Mouse (Mus musculus) bone marrow macrophage, adult 2 months (primary cell): ENCODE data around the gene Yrdc. TPM values are rescaled to one million over a fixed set of nuclear protein-coding genes. Genes with fewer than 3 reads are reported as not detected.

Source experiments
- H3K27ac ChIP-seq: 2 replicates; pipeline ENCODE4 v1.5.1; 2012; ENCODE audit warnings: low read depth, low read length; ENCODE audit not compliant: insufficient read depth
- H3K4me1 ChIP-seq: 2 replicates; pipeline ENCODE4 v1.6.1; 2012; ENCODE audit warnings: low read length; ENCODE audit not compliant: control insufficient read depth, insufficient read depth
- H3K4me3 ChIP-seq: 2 replicates; pipeline ENCODE4 v1.5.1; 2012; ENCODE audit warnings: mild to moderate bottlenecking, low read length, moderate library complexity; ENCODE audit not compliant: insufficient read depth
- CTCF ChIP-seq: IDR thresholded peaks from 2 replicates; pipeline ENCODE4 v1.5.1; 2012; ENCODE audit warnings: low read depth, mild to moderate bottlenecking, low read length, moderate library complexity
- POLR2A ChIP-seq: IDR thresholded peaks from 2 replicates; pipeline ENCODE4 v1.6.1; 2012; ENCODE audit warnings: mild to moderate bottlenecking, low read depth, low read length, borderline replicate concordance
- polyA plus RNA-seq: library from polyadenylated mRNA; stranded (reverse); fragments of >200 nt; gene quantifications from 2 replicates; pipeline ENCODE4 v1.2.4, GENCODE M21; 2012; ENCODE audit not compliant: missing spikeins, insufficient read depth, insufficient read length

Yrdc gene
- polyA plus RNA-seq, 1 experiment: 18.6 TPM

- Histone ChIP-seq H3K27ac (no peak overlapping the region), H3K4me3 (no peak overlapping the region), H3K4me1 (no peaks in the 10 kb centered on the region)
- TF ChIP-seq CTCF (no peak), POLR2A (no peak)
These were observed 30.9 kb downstream of the Yrdc start for GRCm38 (mm10) chr4:124881341-124881908.

GRCm38 (mm10) chr4:124882151-124882729 lies 31.8 kb downstream of the Yrdc start:
- Histone ChIP-seq H3K4me1 (no peaks in the 10 kb centered on the region), H3K27ac (no peak overlapping the region), H3K4me3 (no peak overlapping the region)
- no peak for TF ChIP-seq CTCF
- TF ChIP-seq POLR2A: no peak

DNA sequence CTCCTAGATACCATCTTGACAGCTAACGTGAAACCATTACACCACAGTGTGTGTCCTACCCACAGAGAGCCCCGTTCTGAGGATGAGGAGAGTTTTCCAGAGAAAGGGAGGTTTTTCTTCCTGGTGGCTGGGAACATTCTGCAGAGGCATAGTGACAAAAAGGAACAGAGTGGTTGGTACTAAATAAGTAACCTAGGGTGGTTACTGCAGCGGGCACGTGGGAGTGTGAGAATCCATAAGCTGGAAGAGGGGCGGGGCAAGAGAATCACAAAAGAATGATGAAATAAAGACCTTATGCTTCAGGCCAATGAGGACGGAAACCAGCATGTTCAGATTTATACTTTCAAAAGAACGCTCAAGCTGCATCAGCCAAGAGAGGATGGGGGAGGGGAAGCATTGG lies 38.2 kb downstream of the Yrdc start:
- Histone ChIP-seq H3K4me3 (no peak overlapping the region), H3K27ac (no peak overlapping the region), H3K4me1 (no peaks in the 10 kb centered on the region)
- TF ChIP-seq POLR2A: no peak
- TF ChIP-seq CTCF: no peak

- Histone ChIP-seq H3K27ac (no peak overlapping the region), H3K4me1 (no peaks in the 10 kb centered on the region), H3K4me3 (no peak overlapping the region)
- TF ChIP-seq POLR2A: no peak
- TF ChIP-seq CTCF: no peak
These were observed 39.5 kb downstream of the Yrdc start for GRCm38 (mm10) chr4:124889935-124890334.

GRCm38 (mm10) chr4:124890831-124891230 lies 40.4 kb downstream of the Yrdc start:
- TF ChIP-seq CTCF (no peak), POLR2A (no peak)
- H3K4me1 ChIP-seq: no peaks in the 10 kb centered on the region
- no peak overlapping the region for H3K4me3 ChIP-seq
- H3K27ac ChIP-seq: no peak overlapping the region

DNA sequence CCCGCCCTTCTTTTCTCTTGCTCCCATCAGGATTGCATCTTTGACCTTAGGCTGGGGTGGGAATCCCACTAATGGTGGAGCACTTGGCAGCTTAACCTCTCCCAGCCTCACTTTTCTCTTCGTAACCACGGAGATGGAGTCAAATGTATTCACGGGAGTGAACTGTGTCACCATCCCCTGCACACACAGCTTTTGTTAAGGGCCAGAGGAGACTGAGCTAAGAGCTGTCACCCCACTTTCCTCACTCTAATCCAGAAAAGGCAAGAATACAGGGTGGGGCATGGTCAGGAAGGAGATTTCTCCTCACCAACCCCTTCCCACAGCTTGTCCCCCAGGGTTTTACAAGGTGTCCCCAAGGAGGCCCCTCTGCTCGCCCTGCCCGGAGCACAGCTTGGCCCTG lies 43.3 kb downstream of the Yrdc start:
- TF ChIP-seq CTCF: no peak
- no peak for TF ChIP-seq POLR2A
- Histone ChIP-seq H3K27ac (no peak overlapping the region), H3K4me1 (no peaks in the 10 kb centered on the region), H3K4me3 (no peak overlapping the region)

- no peak for TF ChIP-seq POLR2A
- TF ChIP-seq CTCF: no peak
These were observed 44.3 kb downstream of the Yrdc start for GRCm38 (mm10) chr4:124894508-124895428.

GRCm38 (mm10) chr4:124898428-124898827 lies 47.9 kb downstream of the Yrdc start:
- no peak for TF ChIP-seq POLR2A
- no peak for TF ChIP-seq CTCF
- Histone ChIP-seq H3K4me3 (no peak overlapping the region), H3K4me1 (no peaks in the 10 kb centered on the region), H3K27ac (no peak overlapping the region)

More at GRCm38 (mm10) chr4:124894508-124895428, 44.3 kb downstream of the Yrdc start:
- Histone ChIP-seq H3K27ac (no peak overlapping the region), H3K4me3 (peak overlapping the region; percentile 50), H3K4me1 (no peaks in the 10 kb centered on the region)

DNA sequence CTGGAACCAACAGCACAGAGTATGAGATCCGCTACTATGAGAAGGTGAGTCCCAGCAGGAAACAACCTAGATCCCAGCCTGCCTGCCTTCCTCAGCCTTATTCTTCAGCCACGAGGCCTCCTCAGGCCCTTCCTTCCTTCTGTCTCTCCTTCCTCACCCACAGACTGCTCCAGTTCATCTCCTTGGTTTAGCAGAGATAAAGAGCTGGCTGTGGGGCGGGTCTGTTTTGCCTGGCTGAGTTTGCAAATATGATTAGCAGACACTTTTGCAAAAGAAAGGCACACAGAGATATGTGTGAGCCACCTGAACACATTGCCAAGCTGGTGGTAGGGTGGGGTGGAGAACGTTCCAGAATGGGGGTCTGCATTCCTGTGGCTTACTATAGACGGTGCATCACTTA lies 49.4 kb downstream of the Yrdc start:
- Histone ChIP-seq H3K4me1 (no peaks in the 10 kb centered on the region), H3K4me3 (no peak overlapping the region), H3K27ac (no peak overlapping the region)
- no peak for TF ChIP-seq CTCF

Other genes with a start within 250 kb of the Yrdc start
- gene 3100002H09Rik, start 239.9 kb upstream of the Yrdc start, polyA plus RNA-seq: not detected in 2 replicates
- gene Pou3f1, start 193.9 kb upstream of the Yrdc start, polyA plus RNA-seq: not detected in 2 replicates
- gene Utp11, start 157.1 kb upstream of the Yrdc start, polyA plus RNA-seq: 45.8 and 49.4 TPM in 2 replicates
- gene Fhl3, start 150.0 kb upstream of the Yrdc start, polyA plus RNA-seq: 149 and 167 TPM in 2 replicates
- 44.4 and 47.6 TPM in 2 replicates for gene Sf3a3, start 135.9 kb upstream of the Yrdc start, polyA plus RNA-seq
- gene Inpp5b, start 108.8 kb upstream of the Yrdc start, polyA plus RNA-seq: 29.4 and 33.8 TPM in 2 replicates
- gene Mtf1, start 48.6 kb upstream of the Yrdc start, polyA plus RNA-seq: 12.0 and 13.1 TPM in 2 replicates
- gene 1110065P20Rik, start 517 bp downstream of the Yrdc start, polyA plus RNA-seq: 7.6 and 9.5 TPM in 2 replicates
- not detected in 2 replicates for gene Maneal, start 11.5 kb downstream of the Yrdc start, polyA plus RNA-seq
- not detected in 2 replicates for gene Epha10, start 30.2 kb downstream of the Yrdc start, polyA plus RNA-seq
- gene 9930104L06Rik, start 86.4 kb downstream of the Yrdc start, polyA plus RNA-seq: 11.2 and 13.9 TPM in 2 replicates
- 47.0 and 53.4 TPM in 2 replicates for gene Cdca8, start 88.6 kb downstream of the Yrdc start, polyA plus RNA-seq
- gene Rspo1, start 135.8 kb downstream of the Yrdc start, polyA plus RNA-seq: not detected in 2 replicates
- 38.2 and 49.0 TPM in 2 replicates for gene Gnl2, start 165.9 kb downstream of the Yrdc start, polyA plus RNA-seq
- 0.37 TPM in 1 of 2 replicates, not detected in the other for gene Dnali1, start 215.0 kb downstream of the Yrdc start, polyA plus RNA-seq
- 18.0 and 18.5 TPM in 2 replicates for gene Snip1, start 216.0 kb downstream of the Yrdc start, polyA plus RNA-seq
- 32.4 and 36.6 TPM in 2 replicates for gene Meaf6, start 234.5 kb downstream of the Yrdc start, polyA plus RNA-seq